Mouse (Mus musculus) heart, postnatal 10 days (tissue): ENCODE results near the gene Ints11. TPM values are rescaled to one million over a fixed set of nuclear protein-coding genes. Genes with fewer than 3 reads are reported as not detected.

Source experiments
- microRNA-seq, 2 experiments: library from miRNA; unstranded; fragments of <30 nt; microRNA quantifications; one replicate each; pipeline ENCODE4 v1.2.0; 2022
- total RNA-seq, 2 experiments: library from RNA; stranded (reverse); gene quantifications; 2 replicates each; pipeline ENCODE4 v1.2.3; 2021

Ints11 gene
- total RNA-seq, 2 experiments from 2014 or later = 16.6 to 20.9 TPM

Small RNAs within 50 kb of the gene (microRNA-seq; reads per million reads assigned to microRNA genes)
- gene Gm22991 = 0 reads per million in 2 experiments

Other genes starting within 250 kb of the Ints11 start
- gene Cdk11b, start 244.7 kb upstream of the Ints11 start, total RNA-seq = 10 to 100 TPM; 28.5 to 30.1 TPM
- gene Gm10563, start 224.1 kb upstream of the Ints11 start, total RNA-seq = not detected
- 10 to 100 TPM; 24.9 to 25.9 TPM for gene Mmp23, start 216.2 kb upstream of the Ints11 start, total RNA-seq
- gene Mib2, start 200.3 kb upstream of the Ints11 start, total RNA-seq = 10 to 100 TPM; 21.9 to 22.5 TPM
- gene Fndc10, start 175.2 kb upstream of the Ints11 start, total RNA-seq = 1 to 10 TPM; 2.9 to 4.3 TPM
- 10 to 100 TPM; 58.3 to 59.2 TPM for gene Ssu72, start 164.7 kb upstream of the Ints11 start, total RNA-seq
- gene Tmem240, start 134.7 kb upstream of the Ints11 start, total RNA-seq = under 1 TPM; 0.47 to 0.69 TPM
- gene Atad3a, start 108.5 kb upstream of the Ints11 start, total RNA-seq = 10 to 100 TPM; 67.1 to 73.1 TPM
- gene Vwa1, start 94.8 kb upstream of the Ints11 start, total RNA-seq = 10 to 100 TPM; 14.0 to 15.8 TPM
- 1 to 10 TPM; 2.0 to 2.3 TPM for gene Tmem88b, start 83.7 kb upstream of the Ints11 start, total RNA-seq
- gene Ankrd65, start 79.1 kb upstream of the Ints11 start, total RNA-seq = not detected
- 10 to 100 TPM; 77.2 to 83.5 TPM for gene Mrpl20, start 66.7 kb upstream of the Ints11 start, total RNA-seq
- gene Ccnl2, start 57.1 kb upstream of the Ints11 start, total RNA-seq = 10 to 100 TPM; 49.9 to 50.6 TPM
- 10 to 100 TPM; 84.8 to 91.3 TPM for gene Aurkaip1, start 38.3 kb upstream of the Ints11 start, total RNA-seq
- 10 to 100 TPM; 66.0 to 66.1 TPM for gene Mxra8, start 29.9 kb upstream of the Ints11 start, total RNA-seq
- gene Dvl1, start 22.1 kb upstream of the Ints11 start, total RNA-seq = 10 to 100 TPM; 35.3 to 36.0 TPM
- under 1 TPM; 0.20 to 0.34 TPM for gene Tas1r3, start 6.2 kb upstream of the Ints11 start, total RNA-seq
- gene Cptp, start 106 bp upstream of the Ints11 start, total RNA-seq = 10 to 100 TPM in 1 of 2 experiments, 1 to 10 TPM in 1; 7.9 to 10.6 TPM
- gene Pusl1, start 22.2 kb downstream of the Ints11 start, total RNA-seq = 10 to 100 TPM; 18.1 to 19.1 TPM
- gene Acap3, start 22.3 kb downstream of the Ints11 start, total RNA-seq = 10 to 100 TPM; 20.3 to 21.7 TPM
- 10 to 100 TPM; 62.4 to 66.9 TPM for gene Ube2j2, start 74.3 kb downstream of the Ints11 start, total RNA-seq
- 10 to 100 TPM; 17.8 to 24.8 TPM for gene C1qtnf12, start 92.8 kb downstream of the Ints11 start, total RNA-seq
- gene B3galt6, start 123.1 kb downstream of the Ints11 start, total RNA-seq = 1 to 10 TPM; 3.4 to 3.7 TPM
- gene Sdf4, start 123.3 kb downstream of the Ints11 start, total RNA-seq = 100 to 1,000 TPM; 105 to 108 TPM
- under 1 TPM; 0.62 to 0.93 TPM for gene Tnfrsf4, start 144.3 kb downstream of the Ints11 start, total RNA-seq
- under 1 TPM in 1 of 2 experiments, not detected in 1; 0.29 TPM for gene Tnfrsf18, start 156.6 kb downstream of the Ints11 start, total RNA-seq
- gene Ttll10, start 189.9 kb downstream of the Ints11 start, total RNA-seq = not detected
- gene 9430015G10Rik, start 240.4 kb downstream of the Ints11 start, total RNA-seq = 1 to 10 TPM; 5.6 to 6.1 TPM